Mouse (Mus musculus): ENCODE measurements around the gene Tbc1d25. TPM values are rescaled to one million over a fixed set of nuclear protein-coding genes. Genes with fewer than 3 reads are reported as not detected.

The Tbc1d25 gene
- polyA plus RNA-seq, 1 experiment from 2014 or later: 7.8 TPM

DNA sequence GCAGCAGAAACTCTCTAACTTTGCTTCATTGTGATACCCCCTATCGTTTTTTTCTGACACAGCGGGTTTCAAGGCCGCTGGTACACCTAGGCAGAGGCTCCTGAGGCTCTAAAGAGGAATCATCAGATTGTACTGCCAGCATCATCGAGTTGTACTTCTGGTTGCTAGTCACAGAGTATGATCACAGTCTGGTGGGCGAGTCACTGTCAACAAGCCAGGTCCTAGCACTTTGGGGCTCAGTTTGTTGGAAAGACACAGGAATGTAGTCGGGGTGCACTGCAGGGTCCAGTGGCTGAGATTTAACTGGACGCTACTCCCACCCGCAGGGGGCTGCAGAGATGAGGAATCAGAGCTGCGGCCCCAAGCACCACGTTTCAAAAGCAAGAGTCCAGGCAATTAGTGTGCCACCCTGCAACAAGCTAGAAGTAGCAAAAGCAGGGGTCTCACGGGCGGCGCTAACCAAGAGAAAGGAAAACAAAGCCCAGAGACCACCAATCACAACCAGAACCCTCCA, 16.2 kb upstream of the Tbc1d25 start:
- 6% methylated on average over 13 of the region's 13 CpGs for WGBS
- no peak for TF ChIP-seq EP300 (IDR thresholded peaks at IDR 0.05)
- TF ChIP-seq CTCF (IDR thresholded peaks at IDR 0.05): peak; percentile 32; the same call in 1 of the 2 replicates
- 0 out of 2 replicates have a peak overlapping the region, but pooled peaks have one; percentile 2 for H3K27ac ChIP-seq (ENCODE audit: low read length)
- H3K9me3 ChIP-seq (ENCODE audit: low read length): no peaks in the 10 kb centered on the region
- peak; percentile 8 for DNase-seq (ENCODE audit: low spot score)
- peak overlapping the region; percentile 62 for H3K4me2 ChIP-seq (replicated peaks; ENCODE audit: low read depth, low read length)
- H3K4me1 ChIP-seq (ENCODE audit: insufficient read depth, low read depth, low read length): no peaks in the 10 kb centered on the region
- H3K36me3 ChIP-seq (ENCODE audit: insufficient read depth, low read length): no peaks in the 10 kb centered on the region
- peak overlapping the region; percentile 51 for H3K4me3 ChIP-seq (ENCODE audit: low read depth, low read length)
- no peaks in the 10 kb centered on the region for H3K27me3 ChIP-seq (replicated peaks; ENCODE audit: insufficient read depth, low read length)
- ATAC-seq: peak; percentile 51
- H3K9ac ChIP-seq (replicated peaks; ENCODE audit: low read depth): peak overlapping the region; percentile 26; the same call in 1 of the 2 replicates

DNA sequence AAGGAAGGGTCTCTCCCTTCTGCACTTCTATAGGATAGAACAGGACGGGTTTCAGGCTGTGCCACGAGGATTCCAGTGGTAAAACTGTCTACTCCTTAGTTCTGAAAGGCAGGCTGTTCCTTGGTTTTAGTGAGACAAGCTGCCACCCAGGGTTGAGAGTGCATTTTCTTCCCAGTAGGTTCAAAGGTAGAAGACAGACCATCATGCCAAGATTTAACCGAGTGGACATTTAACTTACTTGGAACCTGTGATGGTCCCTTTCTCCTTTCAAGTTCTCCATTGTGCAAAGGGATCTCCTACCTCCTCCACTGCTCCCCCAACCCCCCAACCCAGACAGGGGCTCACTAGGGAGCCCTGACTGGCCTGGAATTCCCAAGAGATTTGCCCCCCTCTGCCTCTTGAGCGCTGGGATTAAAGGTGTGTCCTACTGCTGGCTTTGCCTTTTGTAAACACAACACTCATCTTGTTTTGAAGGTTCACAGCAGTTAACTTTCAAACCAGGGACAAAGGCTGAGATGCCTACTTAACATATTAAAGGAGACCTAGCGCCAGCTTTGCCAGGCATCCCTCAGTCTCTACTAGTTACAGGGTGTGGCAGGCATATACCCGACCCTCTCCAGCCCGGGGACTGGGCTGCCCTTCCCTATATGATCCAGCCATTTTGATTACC, 7.0 kb upstream of the Tbc1d25 start:
- Histone ChIP-seq H3K27me3 (replicated peaks; ENCODE audit: insufficient read depth, low read length) (no peaks in the 10 kb centered on the region), H3K4me1 (ENCODE audit: insufficient read depth, low read depth, low read length) (no peaks in the 10 kb centered on the region), H3K27ac (ENCODE audit: low read length) (no peak overlapping the region), H3K9ac (replicated peaks; ENCODE audit: low read depth) (no peak overlapping the region), H3K4me3 (ENCODE audit: low read depth, low read length) (no peak overlapping the region), H3K9me3 (ENCODE audit: low read length) (no peaks in the 10 kb centered on the region), H3K36me3 (ENCODE audit: insufficient read depth, low read length) (no peaks in the 10 kb centered on the region), H3K4me2 (replicated peaks; ENCODE audit: low read depth, low read length) (no peak overlapping the region)
- ATAC-seq (no peak), DNase-seq (ENCODE audit: low spot score) (no peak)
- TF ChIP-seq CTCF (IDR thresholded peaks at IDR 0.05) (no peak), EP300 (IDR thresholded peaks at IDR 0.05) (no peak)
- WGBS: 25% methylated on average over 7 of the region's 7 CpGs

DNA sequence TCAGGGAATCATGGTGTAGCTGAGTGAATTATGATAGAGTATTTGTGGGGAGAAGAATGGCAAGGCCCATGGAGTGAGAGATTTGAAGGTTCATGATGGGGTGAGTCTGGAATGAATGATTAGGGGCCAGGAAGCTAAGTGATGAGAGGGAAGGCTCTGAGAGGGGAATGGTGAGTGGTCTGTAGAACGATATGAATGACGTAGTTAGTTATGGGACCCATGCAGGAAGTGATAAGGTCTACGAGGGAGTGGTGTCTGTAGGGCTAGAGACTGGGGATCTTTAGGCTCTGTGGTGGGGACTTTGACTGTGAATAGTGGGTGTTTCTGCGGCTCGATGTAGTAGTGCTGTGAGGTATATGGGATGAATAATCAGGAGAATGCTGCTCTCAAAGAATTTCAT, 3.7 kb upstream of the Tbc1d25 start:
- H3K9me3 ChIP-seq (ENCODE audit: low read length): no peaks in the 10 kb centered on the region
- no peak for DNase-seq (ENCODE audit: low spot score)
- H3K9ac ChIP-seq (replicated peaks; ENCODE audit: low read depth): no peak overlapping the region
- no peaks in the 10 kb centered on the region for H3K36me3 ChIP-seq (ENCODE audit: insufficient read depth, low read length)
- no peak for TF ChIP-seq EP300 (IDR thresholded peaks at IDR 0.05)
- no peak for TF ChIP-seq CTCF (IDR thresholded peaks at IDR 0.05)
- H3K4me3 ChIP-seq (ENCODE audit: low read depth, low read length): no peak overlapping the region
- H3K4me1 ChIP-seq (ENCODE audit: insufficient read depth, low read depth, low read length): no peaks in the 10 kb centered on the region
- no peak for ATAC-seq
- H3K27ac ChIP-seq (ENCODE audit: low read length): no peak overlapping the region
- H3K27me3 ChIP-seq (replicated peaks; ENCODE audit: insufficient read depth, low read length): no peaks in the 10 kb centered on the region
- H3K4me2 ChIP-seq (replicated peaks; ENCODE audit: low read depth, low read length): no peak overlapping the region
- WGBS: 76% methylated on average over 5 of the region's 5 CpGs

DNA sequence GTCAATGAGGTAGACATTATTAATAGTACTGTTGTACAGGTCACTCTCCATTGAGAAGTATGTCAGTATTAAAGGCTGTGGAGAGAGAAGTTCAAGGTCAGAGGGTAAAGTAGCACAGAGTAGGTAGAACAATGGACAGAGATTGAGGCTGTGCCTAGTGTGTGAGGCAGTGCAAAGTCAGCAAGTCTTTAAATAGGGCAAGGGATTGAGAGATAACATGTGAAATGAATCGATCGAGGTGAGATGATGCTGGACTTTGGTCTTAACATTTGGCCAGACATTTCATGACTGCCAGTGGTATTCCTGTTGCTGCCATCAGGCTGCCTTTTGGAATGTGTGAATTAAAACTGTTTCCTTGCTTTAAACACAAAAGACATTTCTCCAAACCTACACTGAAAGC, 2.9 kb upstream of the Tbc1d25 start:
- no peak overlapping the region for H3K27ac ChIP-seq (ENCODE audit: low read length)
- H3K9ac ChIP-seq (replicated peaks; ENCODE audit: low read depth): no peak overlapping the region
- no peaks in the 10 kb centered on the region for H3K36me3 ChIP-seq (ENCODE audit: insufficient read depth, low read length)
- DNase-seq (ENCODE audit: low spot score): no peak
- H3K27me3 ChIP-seq (replicated peaks; ENCODE audit: insufficient read depth, low read length): no peaks in the 10 kb centered on the region
- WGBS: 81% methylated on average over 2 of the region's 2 CpGs
- no peak overlapping the region for H3K4me3 ChIP-seq (ENCODE audit: low read depth, low read length)
- H3K4me1 ChIP-seq (ENCODE audit: insufficient read depth, low read depth, low read length): no peaks in the 10 kb centered on the region
- no peak overlapping the region for H3K4me2 ChIP-seq (replicated peaks; ENCODE audit: low read depth, low read length)
- H3K9me3 ChIP-seq (ENCODE audit: low read length): no peaks in the 10 kb centered on the region
- no peak for ATAC-seq
- TF ChIP-seq EP300 (IDR thresholded peaks at IDR 0.05): no peak
- no peak for TF ChIP-seq CTCF (IDR thresholded peaks at IDR 0.05)

DNA sequence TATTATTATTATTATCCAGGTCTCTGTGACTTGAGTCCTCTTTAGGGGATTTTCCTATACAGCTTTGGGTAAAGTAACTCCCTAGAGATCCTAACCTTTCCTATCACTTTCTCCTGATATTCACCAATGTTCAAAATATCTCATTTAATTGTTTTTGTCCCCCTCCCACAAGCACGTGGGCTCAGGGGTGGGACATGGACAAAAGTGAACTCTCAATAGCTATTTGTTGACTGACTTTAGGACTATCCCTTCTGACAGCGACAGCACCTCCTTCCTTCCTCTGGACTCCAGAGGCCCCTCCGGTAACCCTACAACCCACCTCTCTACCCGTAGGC, 845 bp downstream of the Tbc1d25 start:
- H3K9me3 ChIP-seq (ENCODE audit: low read length): no peaks in the 10 kb centered on the region
- peak overlapping the region; percentile 54 for H3K9ac ChIP-seq (replicated peaks; ENCODE audit: low read depth)
- H3K27ac ChIP-seq (ENCODE audit: low read length): no peak overlapping the region
- WGBS: 16% methylated on average over 3 of the region's 4 CpGs
- DNase-seq (ENCODE audit: low spot score) (no peak), ATAC-seq (no peak)
- no peaks in the 10 kb centered on the region for H3K4me1 ChIP-seq (ENCODE audit: insufficient read depth, low read depth, low read length)
- peak overlapping the region; percentile 56 for H3K4me2 ChIP-seq (replicated peaks; ENCODE audit: low read depth, low read length)
- no peaks in the 10 kb centered on the region for H3K36me3 ChIP-seq (ENCODE audit: insufficient read depth, low read length)
- H3K27me3 ChIP-seq (replicated peaks; ENCODE audit: insufficient read depth, low read length): no peaks in the 10 kb centered on the region
- TF ChIP-seq EP300 (IDR thresholded peaks at IDR 0.05) (no peak), CTCF (IDR thresholded peaks at IDR 0.05) (no peak)
- H3K4me3 ChIP-seq (ENCODE audit: low read depth, low read length): peak overlapping the region; percentile 59

DNA sequence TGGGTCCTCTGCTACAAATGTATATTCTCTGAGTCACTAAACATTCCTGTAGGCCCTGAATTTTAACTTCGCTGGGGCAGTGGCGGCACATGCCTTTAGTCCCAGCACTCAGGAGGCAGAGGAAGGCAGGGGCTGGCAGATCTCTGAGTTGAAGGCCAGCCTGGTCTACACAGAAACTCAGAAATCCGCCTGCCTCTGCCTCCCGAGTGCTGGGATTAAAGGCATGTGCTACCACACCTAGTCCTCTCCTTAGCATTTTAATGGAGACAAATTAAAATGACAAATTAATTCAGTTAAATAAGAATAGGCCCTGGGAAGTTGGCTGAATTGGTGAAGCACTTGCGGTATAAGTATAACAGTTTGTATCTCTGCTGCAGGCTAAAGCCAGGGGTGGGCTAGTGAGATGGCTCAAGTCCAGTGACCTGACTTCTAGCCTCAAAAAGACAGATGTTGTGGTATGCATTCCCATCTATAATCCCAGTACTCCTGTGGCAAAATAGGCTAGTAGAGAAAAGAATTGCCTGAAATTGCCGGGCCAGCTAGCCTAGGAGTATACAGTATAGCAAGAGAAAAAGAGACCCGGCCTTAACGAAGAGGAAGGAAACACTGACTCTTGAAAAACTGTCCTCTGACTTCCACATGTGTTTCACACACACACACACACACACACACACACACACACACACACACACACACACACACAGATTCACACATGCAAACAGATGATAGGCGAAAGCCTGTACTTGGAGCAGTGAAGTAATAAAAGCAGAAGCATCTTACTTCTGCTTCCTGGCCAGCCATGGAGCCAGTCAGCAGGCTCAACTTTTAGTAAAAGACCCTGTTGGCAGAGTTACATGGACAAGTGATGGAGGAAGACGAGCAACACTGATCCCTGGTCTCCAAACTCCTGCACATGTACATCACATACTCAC, 8.0 kb downstream of the Tbc1d25 start:
- no peak overlapping the region for H3K27ac ChIP-seq (ENCODE audit: low read length)
- H3K4me2 ChIP-seq (replicated peaks; ENCODE audit: low read depth, low read length): no peak overlapping the region
- H3K4me3 ChIP-seq (ENCODE audit: low read depth, low read length): no peak overlapping the region
- ATAC-seq: no peak
- no peaks in the 10 kb centered on the region for H3K4me1 ChIP-seq (ENCODE audit: insufficient read depth, low read depth, low read length)
- 88% methylated on average over 9 of the region's 10 CpGs for WGBS
- DNase-seq (ENCODE audit: low spot score): no peak
- no peaks in the 10 kb centered on the region for H3K27me3 ChIP-seq (replicated peaks; ENCODE audit: insufficient read depth, low read length)
- no peaks in the 10 kb centered on the region for H3K36me3 ChIP-seq (ENCODE audit: insufficient read depth, low read length)
- TF ChIP-seq CTCF (IDR thresholded peaks at IDR 0.05): no peak
- no peak for TF ChIP-seq EP300 (IDR thresholded peaks at IDR 0.05)
- no peaks in the 10 kb centered on the region for H3K9me3 ChIP-seq (ENCODE audit: low read length)
- no peak overlapping the region for H3K9ac ChIP-seq (replicated peaks; ENCODE audit: low read depth)

Measured in lung, postnatal 0 days (tissue).